Mouse (Mus musculus): ENCODE measurements around the gene Kcnq2. TPM values are rescaled to one million over a fixed set of nuclear protein-coding genes. Genes with fewer than 3 reads are reported as not detected.
A peak's percentile ranks its signal among the peaks of the same experiment; 100 is the strongest.

The Kcnq2 gene
- total and polyA plus RNA-seq, 3 experiments = 0.05 to 0.23 TPM; not detected in 1

GRCm38 (mm10) chr2:181113762-181114361 lies 21.2 kb downstream of the Kcnq2 start:
- intact Hi-C loops (cut with DNase I) = no loop called here
- Histone ChIP-seq H3K9ac (ENCODE audit: low read depth, low read length) (no peak overlapping the region), H3K4me1 (ENCODE audit: control insufficient read depth, insufficient read depth, low read length) (no peaks in the 10 kb centered on the region), H3K36me3 (ENCODE audit: control insufficient read depth, insufficient read depth, low read length) (no peaks in the 10 kb centered on the region), H3K27me3 (ENCODE audit: control insufficient read depth, insufficient read depth, low read length) (peaks cover 2% of the 10 kb centered on the region; the same call in 1 of the 2 replicates), H3K79me2 (replicated peaks; ENCODE audit: control insufficient read depth, insufficient read depth, low read length) (no peaks in the 10 kb centered on the region), H3K27ac (no peak overlapping the region), H3K4me3 (no peak overlapping the region)
- DNase-seq = no peak
- TF ChIP-seq POLR2A (IDR thresholded peaks at IDR 0.05; ENCODE audit: insufficient read depth, low read depth, low read length) (no peak), CTCF (IDR thresholded peaks at IDR 0.05) (no peak), EP300 (IDR thresholded peaks at IDR 0.05; ENCODE audit: insufficient read depth, low read depth, low read length) (no peak)
- 75% methylated on average over 8 of the region's 8 CpGs for WGBS

DNA sequence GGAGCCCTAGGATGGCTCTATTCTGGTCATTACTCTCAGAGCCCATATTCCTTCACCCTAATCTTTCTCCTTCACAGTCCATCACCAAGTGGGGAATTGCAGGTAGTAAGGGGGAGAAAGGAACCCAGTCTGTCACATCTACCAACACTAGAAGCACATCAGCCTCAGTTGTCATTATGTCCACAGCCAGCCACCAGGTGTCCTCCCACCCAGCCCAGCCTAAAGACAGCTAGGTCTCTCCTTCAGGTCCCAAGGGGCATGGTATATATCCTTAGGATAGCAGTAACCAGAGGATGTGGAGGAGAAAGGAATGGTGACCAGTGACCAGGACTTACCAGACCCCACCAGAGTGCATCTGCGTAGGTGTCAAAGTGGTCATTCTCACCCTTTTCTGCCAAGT lies 23.4 kb downstream of the Kcnq2 start:
- intact Hi-C loops (cut with DNase I) = no loop called here
- H3K9ac ChIP-seq (ENCODE audit: low read depth, low read length) = no peak overlapping the region
- no peaks in the 10 kb centered on the region for H3K4me1 ChIP-seq (ENCODE audit: control insufficient read depth, insufficient read depth, low read length)
- no peaks in the 10 kb centered on the region for H3K79me2 ChIP-seq (replicated peaks; ENCODE audit: control insufficient read depth, insufficient read depth, low read length)
- WGBS = 90% methylated on average over 1 of the region's 1 CpGs
- no peaks in the 10 kb centered on the region; the same call in 1 of the 2 replicates for H3K27me3 ChIP-seq (ENCODE audit: control insufficient read depth, insufficient read depth, low read length)
- H3K4me3 ChIP-seq = no peak overlapping the region
- H3K27ac ChIP-seq = no peak overlapping the region
- DNase-seq = no peak
- no peaks in the 10 kb centered on the region for H3K36me3 ChIP-seq (ENCODE audit: control insufficient read depth, insufficient read depth, low read length)
- TF ChIP-seq EP300 (IDR thresholded peaks at IDR 0.05; ENCODE audit: insufficient read depth, low read depth, low read length) (no peak), POLR2A (IDR thresholded peaks at IDR 0.05; ENCODE audit: insufficient read depth, low read depth, low read length) (no peak), CTCF (IDR thresholded peaks at IDR 0.05) (peak; percentile 48)

DNA sequence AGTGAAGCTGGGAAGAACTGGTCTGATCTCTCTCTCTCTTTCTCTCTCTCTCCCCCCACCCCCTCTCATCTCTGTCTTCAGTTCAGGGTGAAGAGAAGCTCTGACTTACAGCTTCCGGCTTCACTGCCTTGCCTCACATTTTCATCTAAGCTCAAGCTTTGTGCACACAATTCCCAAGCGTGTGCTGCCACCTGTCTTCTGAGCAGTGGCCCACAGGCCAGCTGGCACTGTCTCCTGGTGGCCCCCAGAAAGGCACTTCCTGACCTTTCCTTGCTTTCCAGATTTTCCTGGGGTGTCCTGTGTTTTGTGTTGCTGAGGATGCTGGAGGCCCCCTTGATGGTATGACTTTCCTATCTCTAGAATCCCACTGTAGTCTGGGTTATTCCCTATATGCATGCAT lies 31.0 kb downstream of the Kcnq2 start:
- WGBS = 40% methylated on average over 2 of the region's 2 CpGs
- DNase-seq = no peak
- Histone ChIP-seq H3K4me1 (ENCODE audit: control insufficient read depth, insufficient read depth, low read length) (no peaks in the 10 kb centered on the region), H3K27ac (no peak overlapping the region), H3K79me2 (replicated peaks; ENCODE audit: control insufficient read depth, insufficient read depth, low read length) (no peaks in the 10 kb centered on the region), H3K27me3 (ENCODE audit: control insufficient read depth, insufficient read depth, low read length) (no peaks in the 10 kb centered on the region; the same call in 1 of the 2 replicates), H3K9ac (ENCODE audit: low read depth, low read length) (no peak overlapping the region), H3K36me3 (ENCODE audit: control insufficient read depth, insufficient read depth, low read length) (no peaks in the 10 kb centered on the region), H3K4me3 (no peak overlapping the region)
- intact Hi-C loops (cut with DNase I) = no loop called here
- TF ChIP-seq EP300 (IDR thresholded peaks at IDR 0.05; ENCODE audit: insufficient read depth, low read depth, low read length) (no peak), CTCF (IDR thresholded peaks at IDR 0.05) (peak; percentile 42)

- H3K27me3 ChIP-seq (ENCODE audit: control insufficient read depth, insufficient read depth, low read length) = no peaks in the 10 kb centered on the region
- no peaks in the 10 kb centered on the region for H3K79me2 ChIP-seq (replicated peaks; ENCODE audit: control insufficient read depth, insufficient read depth, low read length)
- H3K4me1 ChIP-seq (ENCODE audit: control insufficient read depth, insufficient read depth, low read length) = no peaks in the 10 kb centered on the region
- intact Hi-C loops (cut with DNase I) = no loop called here
- H3K9ac ChIP-seq (ENCODE audit: low read depth, low read length) = no peak overlapping the region
- TF ChIP-seq EP300 (IDR thresholded peaks at IDR 0.05; ENCODE audit: insufficient read depth, low read depth, low read length) (no peak), CTCF (IDR thresholded peaks at IDR 0.05) (no peak), POLR2A (IDR thresholded peaks at IDR 0.05; ENCODE audit: insufficient read depth, low read depth, low read length) (no peak)
- WGBS = 53% methylated on average over 2 of the region's 2 CpGs
- DNase-seq = no peak
- no peak overlapping the region for H3K4me3 ChIP-seq
- H3K36me3 ChIP-seq (ENCODE audit: control insufficient read depth, insufficient read depth, low read length) = no peaks in the 10 kb centered on the region
- H3K27ac ChIP-seq = no peak overlapping the region
These were observed 32.9 kb downstream of the Kcnq2 start for GRCm38 (mm10) chr2:181102161-181102560.

DNA sequence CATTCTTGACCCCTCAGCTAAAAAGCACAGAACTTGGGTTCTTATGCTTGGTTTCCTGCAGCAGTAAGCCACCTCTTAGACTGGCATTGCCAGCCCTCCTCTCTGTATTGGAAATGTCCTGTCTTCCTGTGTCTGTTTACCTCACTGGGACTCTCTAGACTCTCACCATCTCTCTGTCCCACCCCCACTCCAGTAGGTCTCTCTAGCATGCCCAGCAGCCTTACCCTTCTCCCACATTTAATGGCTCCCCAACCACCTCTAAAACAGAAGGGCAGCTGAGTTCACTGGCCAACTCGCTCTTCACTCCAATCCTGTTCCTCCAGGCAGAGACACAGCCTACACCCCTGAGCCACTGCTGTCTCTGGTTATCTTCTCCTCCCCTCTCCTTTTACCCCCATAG lies 33.5 kb downstream of the Kcnq2 start:
- no peak for DNase-seq
- Histone ChIP-seq H3K4me1 (ENCODE audit: control insufficient read depth, insufficient read depth, low read length) (no peaks in the 10 kb centered on the region), H3K9ac (ENCODE audit: low read depth, low read length) (no peak overlapping the region), H3K27ac (no peak overlapping the region), H3K79me2 (replicated peaks; ENCODE audit: control insufficient read depth, insufficient read depth, low read length) (no peaks in the 10 kb centered on the region), H3K27me3 (ENCODE audit: control insufficient read depth, insufficient read depth, low read length) (no peaks in the 10 kb centered on the region), H3K36me3 (ENCODE audit: control insufficient read depth, insufficient read depth, low read length) (no peaks in the 10 kb centered on the region), H3K4me3 (no peak overlapping the region)
- WGBS = 69% methylated on average over 1 of the region's 1 CpGs
- intact Hi-C loops (cut with DNase I) = no loop called here
- TF ChIP-seq POLR2A (IDR thresholded peaks at IDR 0.05; ENCODE audit: insufficient read depth, low read depth, low read length) = no peak
- TF ChIP-seq CTCF (IDR thresholded peaks at IDR 0.05) = no peak
- no peak for TF ChIP-seq EP300 (IDR thresholded peaks at IDR 0.05; ENCODE audit: insufficient read depth, low read depth, low read length)

DNA sequence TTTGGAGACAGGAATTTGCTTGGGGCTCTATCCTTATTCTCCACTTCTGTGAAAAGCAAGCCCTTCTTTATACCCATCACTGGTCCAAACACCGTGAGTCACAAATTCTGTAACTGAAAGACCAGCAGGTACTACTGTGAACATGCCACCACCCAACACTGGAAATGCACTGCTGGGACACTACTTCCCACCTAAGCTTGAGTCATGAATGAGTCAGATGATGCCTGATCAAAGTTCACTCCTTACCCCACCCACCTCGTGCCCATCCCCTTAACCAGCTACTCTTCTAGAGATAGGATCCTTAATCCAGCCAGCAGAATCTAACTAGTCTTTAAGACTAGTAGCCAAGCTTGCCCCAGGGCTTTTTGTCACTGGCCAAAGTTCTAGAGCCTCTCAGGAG lies 35.0 kb downstream of the Kcnq2 start:
- H3K4me1 ChIP-seq (ENCODE audit: control insufficient read depth, insufficient read depth, low read length) = no peaks in the 10 kb centered on the region
- TF ChIP-seq CTCF (IDR thresholded peaks at IDR 0.05) = no peak
- TF ChIP-seq POLR2A (IDR thresholded peaks at IDR 0.05; ENCODE audit: insufficient read depth, low read depth, low read length) = no peak
- no peak for TF ChIP-seq EP300 (IDR thresholded peaks at IDR 0.05; ENCODE audit: insufficient read depth, low read depth, low read length)
- H3K36me3 ChIP-seq (ENCODE audit: control insufficient read depth, insufficient read depth, low read length) = no peaks in the 10 kb centered on the region
- intact Hi-C loops (cut with DNase I) = no loop called here
- DNase-seq = no peak
- H3K4me3 ChIP-seq = no peak overlapping the region
- H3K27me3 ChIP-seq (ENCODE audit: control insufficient read depth, insufficient read depth, low read length) = no peaks in the 10 kb centered on the region
- no peak overlapping the region for H3K27ac ChIP-seq
- no peaks in the 10 kb centered on the region for H3K79me2 ChIP-seq (replicated peaks; ENCODE audit: control insufficient read depth, insufficient read depth, low read length)
- 81% methylated on average over 2 of the region's 2 CpGs for WGBS
- no peak overlapping the region for H3K9ac ChIP-seq (ENCODE audit: low read depth, low read length)
